Mouse (Mus musculus) CD8-positive naive resting alpha-beta T cell, adult 2 months (primary cell): ENCODE measurements around the gene Hist1h1t.

Experiments
- DNase-seq, 2 experiments: peaks; one replicate each; pipeline ENCODE4 v3.0.0; 2022; ENCODE audit warnings: low read depth in 2 of 2, low spot score in 2 of 2

The Hist1h1t gene

DNA sequence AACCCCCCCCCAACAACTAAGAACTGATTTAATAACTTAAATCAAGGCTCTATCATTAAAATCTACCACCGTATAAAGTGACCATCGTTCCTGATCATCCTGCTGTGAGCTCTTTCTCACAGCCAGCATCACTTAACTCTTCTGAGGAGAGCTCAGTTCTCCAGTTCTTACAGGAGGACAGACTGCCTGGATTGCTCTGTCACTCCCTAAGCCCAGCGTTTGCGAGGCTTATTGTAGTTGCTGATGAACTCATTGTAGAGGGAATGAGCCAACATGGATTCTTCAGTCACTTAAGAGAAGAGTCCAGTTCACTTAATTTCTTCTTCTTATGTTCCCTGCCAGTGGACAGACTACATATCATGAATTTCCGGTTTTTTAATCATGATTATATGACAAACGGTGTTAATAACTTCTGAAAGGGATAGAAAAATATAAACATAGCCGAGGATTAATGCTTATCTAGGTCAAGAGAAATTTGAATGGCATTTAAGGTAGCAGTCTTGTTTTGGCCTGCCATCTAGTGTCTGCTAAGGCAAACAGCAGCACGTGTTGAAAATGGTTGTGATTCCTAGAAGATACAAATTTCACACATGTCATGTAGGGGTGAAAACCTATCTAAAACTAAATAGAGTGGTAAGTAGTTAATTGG, 36.7 kb downstream of the Hist1h1t start:
- DNase-seq: peak in 1 of 2 experiments; percentile 34

DNA sequence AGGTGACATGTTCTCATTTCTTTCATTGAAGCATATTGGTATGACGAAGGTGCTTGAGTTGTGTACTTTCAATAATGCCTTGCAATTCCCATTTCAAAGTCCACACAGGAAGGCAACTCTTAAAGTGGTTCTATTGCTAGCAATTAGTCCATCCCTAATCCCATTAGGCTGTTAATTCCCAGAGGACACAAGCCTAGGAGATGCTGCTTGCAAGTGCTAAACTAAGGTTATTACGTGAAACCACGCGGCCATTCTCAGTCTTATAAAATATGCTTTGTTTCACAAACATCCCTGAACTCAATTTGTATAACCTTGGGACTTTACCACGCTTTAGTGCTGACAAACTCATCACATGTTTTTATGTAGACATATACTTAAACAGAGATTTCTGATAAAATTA, 41.5 kb downstream of the Hist1h1t start:
- no peak for DNase-seq

GRCm38 (mm10) chr13:23738041-23738440, 42.4 kb downstream of the Hist1h1t start:
- DNase-seq: no peak

GRCm38 (mm10) chr13:23738677-23739068, 43.1 kb downstream of the Hist1h1t start, which contains the start of gene Hist1h1c:
Hist1h1c (plus strand) TSS chr13:23738808.
- DNase-seq: peak; percentile 90 to 91

GRCm38 (mm10) chr13:23739069-23739921, 43.7 kb downstream of the Hist1h1t start:
- DNase-seq: peak; percentile 88 to 89

DNA sequence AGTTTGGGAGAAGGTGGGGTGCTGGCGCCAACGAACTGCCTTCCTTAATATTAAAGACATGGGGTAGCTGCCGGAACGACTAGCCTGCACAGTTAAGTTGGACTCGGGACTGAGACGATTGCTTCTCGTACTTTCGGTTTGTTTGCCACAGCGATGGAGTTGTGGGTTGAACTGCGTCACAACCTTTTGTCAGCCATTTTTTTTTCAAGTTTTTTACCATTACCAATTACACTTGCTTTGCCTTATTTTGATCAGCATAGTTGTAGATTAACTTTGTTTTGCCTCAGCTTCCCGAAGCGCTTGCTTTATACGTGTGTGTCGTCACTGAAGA, 44.3 kb downstream of the Hist1h1t start:
- no peak for DNase-seq

DNA sequence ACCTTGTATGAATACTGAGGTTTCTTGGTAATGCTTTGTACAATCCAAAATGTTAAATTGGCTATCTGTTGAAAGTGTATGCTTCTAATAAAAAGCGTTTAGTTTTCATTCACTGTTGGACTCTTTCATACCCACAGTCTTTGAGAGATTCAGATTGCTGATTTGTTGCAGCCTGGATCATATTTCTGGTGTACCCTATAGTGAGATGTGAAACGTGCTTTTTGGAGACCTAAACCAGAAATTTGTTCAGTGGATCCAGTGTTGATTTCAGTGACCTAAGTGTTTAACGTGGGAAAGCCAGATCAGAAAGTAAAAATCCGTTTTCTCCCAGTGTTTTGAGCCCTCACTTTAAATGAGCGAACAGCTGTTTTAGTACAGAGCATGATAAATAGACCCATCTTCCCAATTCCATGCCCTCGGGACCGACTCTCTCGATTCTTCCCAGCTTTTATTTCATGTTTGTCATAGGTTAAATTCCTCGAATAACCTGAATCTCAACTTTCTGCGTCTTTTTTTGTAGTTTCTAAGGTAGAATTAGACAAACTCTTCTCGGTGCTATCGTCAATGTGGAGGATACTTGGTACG, 44.7 kb downstream of the Hist1h1t start:
- no peak for DNase-seq

DNA sequence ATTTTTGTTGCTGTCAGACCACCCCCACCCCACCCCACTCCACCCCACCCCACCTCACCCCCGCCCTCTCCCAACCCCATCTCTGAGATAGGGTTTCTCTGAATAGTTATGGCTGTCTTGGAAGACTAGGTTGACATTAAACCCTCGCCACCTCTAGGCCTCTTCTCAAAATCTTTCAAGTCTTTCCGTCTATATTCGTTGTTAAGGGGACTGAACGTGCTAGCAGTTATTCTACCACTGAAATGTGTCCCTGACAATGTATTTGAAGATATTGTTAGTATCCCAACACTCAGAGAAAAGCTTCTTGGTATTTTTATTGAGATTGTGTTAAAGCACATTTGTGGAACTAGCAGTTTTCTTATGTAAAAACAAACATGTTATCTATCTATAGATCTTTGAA, 45.3 kb downstream of the Hist1h1t start:
- DNase-seq: no peak

DNA sequence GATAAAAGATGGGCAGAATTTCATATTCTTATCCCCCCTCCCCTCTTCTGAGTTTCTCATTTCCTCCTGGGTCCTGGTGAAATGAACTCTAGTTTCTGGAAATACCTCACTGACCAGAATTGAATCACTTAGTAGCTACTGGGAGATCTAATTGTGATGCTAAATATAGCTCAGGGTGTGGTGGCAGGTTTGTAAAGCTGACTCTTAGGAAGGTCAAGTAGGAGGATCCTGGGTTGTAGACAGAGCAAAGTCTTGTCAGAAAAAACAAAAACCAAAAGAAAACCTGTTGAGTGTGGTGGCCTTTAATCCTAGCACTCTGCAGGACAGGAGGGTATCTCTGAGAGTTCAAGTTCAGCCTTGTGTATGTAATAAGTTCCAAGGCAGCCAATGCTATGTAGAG, 46.4 kb downstream of the Hist1h1t start:
- DNase-seq: no peak

DNA sequence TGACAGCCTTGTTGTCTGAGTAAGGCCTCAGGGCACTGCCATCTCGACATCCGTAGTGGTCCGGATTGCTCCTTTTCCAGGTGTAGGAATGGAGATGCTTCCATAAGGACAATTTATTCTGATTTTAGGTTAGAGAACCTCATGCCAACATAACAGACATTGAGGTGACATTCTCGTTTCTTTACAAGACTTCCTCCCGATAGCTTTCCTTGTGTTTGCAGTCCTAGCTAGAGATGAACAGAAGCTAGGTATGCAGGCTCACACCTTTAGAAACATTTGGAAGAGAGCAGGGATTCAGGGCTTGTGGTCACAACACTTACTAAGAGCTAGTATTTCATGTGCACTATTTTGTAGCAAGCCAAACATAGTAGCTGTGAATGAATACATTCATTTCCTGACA, 47.6 kb downstream of the Hist1h1t start:
- DNase-seq: no peak

DNA sequence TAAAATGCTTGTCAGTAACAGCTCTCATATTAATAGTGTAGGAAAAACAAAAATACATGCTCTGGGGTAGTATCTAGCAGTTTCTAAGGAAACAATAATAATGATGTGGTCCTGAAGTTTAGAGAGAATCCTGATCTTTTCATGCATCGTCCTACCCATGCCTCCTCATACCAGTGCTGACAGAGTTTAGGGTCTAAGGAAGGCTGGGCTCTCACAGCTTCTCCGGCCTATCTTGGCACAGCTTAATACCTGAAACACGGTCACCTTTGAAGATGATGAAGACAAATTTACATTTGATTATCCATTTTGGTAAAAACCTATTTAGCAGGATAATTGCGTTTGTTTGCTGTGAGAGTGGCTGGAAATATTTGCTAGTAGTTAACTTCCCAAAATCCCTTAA, 48.3 kb downstream of the Hist1h1t start:
- no peak for DNase-seq

- DNase-seq: no peak
These were observed 49.1 kb downstream of the Hist1h1t start for GRCm38 (mm10) chr13:23744421-23745380.

DNA sequence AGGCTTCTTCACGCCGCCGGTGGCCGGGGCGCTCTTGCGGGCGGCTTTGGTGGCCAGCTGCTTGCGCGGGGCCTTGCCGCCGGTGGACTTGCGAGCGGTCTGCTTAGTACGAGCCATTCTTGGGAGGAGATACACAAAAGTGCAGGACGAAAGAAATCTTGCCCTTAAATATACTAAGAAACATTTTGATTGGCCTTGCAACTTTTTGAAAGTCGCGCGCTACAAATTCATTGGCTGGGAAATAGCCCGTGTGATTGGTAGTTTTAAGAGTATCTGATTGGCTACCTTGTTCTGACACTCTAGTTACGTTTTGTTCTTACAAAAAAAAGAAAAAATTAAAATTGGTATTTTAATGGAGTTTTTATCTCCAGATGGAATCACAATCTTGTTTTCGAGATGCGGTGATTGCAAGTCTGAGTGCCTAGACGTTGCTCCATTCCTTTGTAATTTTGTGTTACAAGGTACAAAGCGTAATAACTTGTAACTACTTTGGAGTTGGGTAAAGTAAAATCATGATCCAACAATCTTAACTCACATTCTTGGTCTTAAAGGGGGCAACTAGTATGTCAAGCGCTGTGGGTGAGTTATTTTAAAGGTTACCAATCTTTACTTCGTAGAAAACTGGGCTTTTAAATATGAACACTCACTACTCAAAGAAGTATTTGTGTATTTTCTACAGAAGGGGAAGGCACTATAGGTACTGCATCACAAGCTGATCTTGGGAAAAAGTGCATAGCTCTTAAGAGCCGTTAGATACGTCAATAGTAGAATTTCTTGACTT, 50.0 kb downstream of the Hist1h1t start, which contains the start of gene Hist1h3c:
TSS of gene Hist1h3c (minus strand) at position 222 of the 781 bp plus-strand sequence.
- DNase-seq: peak; percentile 52 to 80
